Mouse (Mus musculus) MEL (cell line): Measurements from ENCODE around the gene Cic. TPM values are rescaled to one million over a fixed set of nuclear protein-coding genes. Genes with fewer than 3 reads are reported as not detected.

Experiments used
- DNase-seq: peaks from one replicate; pipeline ENCODE4 v3.0.0; 2011; ENCODE audit warnings: low read depth, low spot score
- H3K27ac ChIP-seq: 2 replicates; pipeline ENCODE4 v1.5.1; 2012; ENCODE audit warnings: low read depth, mild to moderate bottlenecking, control low read depth, low read length, moderate library complexity; ENCODE audit not compliant: control insufficient read depth
- H3K27me3 ChIP-seq, 2 experiments: fragments of 150-350 bp in 1 of 2; sonication (generic) in 1 of 2; 2 replicates each; pipeline ENCODE4 v1.6.1; 2012; ENCODE audit warnings: low read length in 2 of 2, mild to moderate bottlenecking in 2 of 2, improper control_type of control experiment in 1 of 2, moderate library complexity in 1 of 2; ENCODE audit not compliant: insufficient read depth in 2 of 2, control insufficient read depth in 1 of 2
- H3K36me3 ChIP-seq, 2 experiments: 2 replicates each; pipeline ENCODE4 v1.6.1; 2012 to 2014; ENCODE audit warnings: low read length in 2 of 2, improper control_type of control experiment in 1 of 2, inconsistent platforms in 1 of 2, mild to moderate bottlenecking in 1 of 2; ENCODE audit not compliant: insufficient read depth in 2 of 2, control insufficient read depth in 1 of 2
- H3K4me1 ChIP-seq, 2 experiments: fragments of 150-350 bp in 1 of 2; sonication (generic) in 1 of 2; 2 replicates each; pipeline ENCODE4 v1.6.1; 2012; ENCODE audit warnings: low read length in 2 of 2, improper control_type of control experiment in 1 of 2, mild to moderate bottlenecking in 1 of 2; ENCODE audit not compliant: insufficient read depth in 2 of 2, control insufficient read depth in 1 of 2
- H3K4me3 ChIP-seq, 2 experiments: fragments of 150-350 bp in 1 of 2; sonication (generic) in 1 of 2; 2 replicates each; pipeline ENCODE4 v1.5.1; 2012; ENCODE audit warnings: low read depth in 2 of 2, low read length in 2 of 2, mild to moderate bottlenecking in 2 of 2, moderate library complexity in 2 of 2, control low read depth in 1 of 2, improper control_type of control experiment in 1 of 2; ENCODE audit not compliant: control insufficient read depth in 1 of 2, insufficient read depth in 1 of 2
- H3K79me2 ChIP-seq: 2 replicates; pipeline ENCODE4 v1.6.1; 2012; ENCODE audit warnings: mild to moderate bottlenecking, low read length, moderate library complexity; ENCODE audit not compliant: control insufficient read depth, poor library complexity, insufficient read depth
- H3K9ac ChIP-seq: 2 replicates; pipeline ENCODE4 v1.6.1; 2012; ENCODE audit warnings: low read depth, mild to moderate bottlenecking, control low read depth, low read length, moderate library complexity; ENCODE audit not compliant: control insufficient read depth, poor library complexity, severe bottlenecking
- H3K9me3 ChIP-seq: fragments of 150-350 bp; sonication (generic); replicated peaks from 2 replicates; pipeline ENCODE4 v1.6.1; 2012; ENCODE audit warnings: mild to moderate bottlenecking, low read length, improper control_type of control experiment, moderate library complexity; ENCODE audit not compliant: insufficient read depth
- BHLHE40 ChIP-seq: IDR thresholded peaks from 2 replicates; pipeline ENCODE4 v1.6.1; 2012; ENCODE audit warnings: low read depth, mild to moderate bottlenecking, inconsistent platforms, low read length, improper control_type of control experiment, borderline replicate concordance
- CHD1 ChIP-seq: IDR thresholded peaks from 2 replicates; pipeline ENCODE4 v1.6.1; 2012; ENCODE audit warnings: low read depth, mild to moderate bottlenecking, inconsistent platforms, low read length, improper control_type of control experiment
- CHD2 ChIP-seq: IDR thresholded peaks from 2 replicates; pipeline ENCODE4 v1.6.1; 2011; ENCODE audit warnings: low read length, improper control_type of control experiment
- CTCF ChIP-seq, 3 experiments: IDR thresholded peaks in 2 of 3; conservative IDR thresholded peaks in 1 of 3; 2 replicates each; pipeline ENCODE4 v1.5.1; 2011 to 2012; ENCODE audit warnings: low read length in 3 of 3, low read depth in 2 of 3, mild to moderate bottlenecking in 2 of 3, improper control_type of control experiment in 1 of 3, inconsistent platforms in 1 of 3, mixed read lengths in 1 of 3, moderate library complexity in 1 of 3; ENCODE audit not compliant: control insufficient read depth in 1 of 3, insufficient read depth in 1 of 3, poor library complexity in 1 of 3, severe bottlenecking in 1 of 3
- E2F4 ChIP-seq: IDR thresholded peaks from 2 replicates; pipeline ENCODE4 v1.6.1; 2011; ENCODE audit warnings: low read depth, low read length, improper control_type of control experiment, borderline replicate concordance
- ELF1 ChIP-seq: IDR thresholded peaks from 2 replicates; pipeline ENCODE4 v1.6.1; 2014; ENCODE audit warnings: low read depth, mild to moderate bottlenecking, inconsistent platforms, low read length, improper control_type of control experiment, moderate library complexity
- EP300 ChIP-seq, 2 experiments: IDR thresholded peaks; 2 replicates each; pipeline ENCODE4 v1.6.1; 2011; ENCODE audit warnings: improper control_type of control experiment in 2 of 2, low read length in 2 of 2, low read depth in 1 of 2, mild to moderate bottlenecking in 1 of 2
- ETS1 ChIP-seq: IDR thresholded peaks from 2 replicates; pipeline ENCODE4 v1.6.1; 2012; ENCODE audit warnings: low read depth, mild to moderate bottlenecking, inconsistent platforms, low read length, improper control_type of control experiment, moderate library complexity
- GATA1 ChIP-seq: IDR thresholded peaks from 2 replicates; pipeline ENCODE4 v1.6.1; 2011; ENCODE audit warnings: low read depth, low read length, improper control_type of control experiment
- HCFC1 ChIP-seq: IDR thresholded peaks from 2 replicates; pipeline ENCODE4 v1.6.1; 2012; ENCODE audit warnings: low read depth, mild to moderate bottlenecking, inconsistent platforms, low read length, improper control_type of control experiment, moderate library complexity
- JUND ChIP-seq: IDR thresholded peaks from 2 replicates; pipeline ENCODE4 v1.6.1; 2011; ENCODE audit warnings: low read depth, mild to moderate bottlenecking, improper control_type of control experiment, low read length
- KAT2A ChIP-seq: conservative IDR thresholded peaks from 2 replicates; pipeline ENCODE4 v1.6.1; 2012; ENCODE audit warnings: low read depth, low read length, improper control_type of control experiment, inconsistent platforms
- MAFK ChIP-seq: IDR thresholded peaks from 2 replicates; pipeline ENCODE4 v1.6.1; 2011; ENCODE audit warnings: low read depth, mild to moderate bottlenecking, low read length, improper control_type of control experiment, borderline replicate concordance
- MAZ ChIP-seq: IDR thresholded peaks from 2 replicates; pipeline ENCODE4 v1.6.1; 2012; ENCODE audit warnings: low read depth, mild to moderate bottlenecking, inconsistent platforms, low read length, improper control_type of control experiment
- MEF2A ChIP-seq: IDR thresholded peaks from 2 replicates; pipeline ENCODE4 v1.6.1; 2014; ENCODE audit warnings: low read depth, mild to moderate bottlenecking, inconsistent platforms, low read length, improper control_type of control experiment; ENCODE audit not compliant: poor library complexity, insufficient replicate concordance, severe bottlenecking; ENCODE audit errors: extremely low read depth
- MXI1 ChIP-seq: IDR thresholded peaks from 2 replicates; pipeline ENCODE4 v1.6.1; 2011; ENCODE audit warnings: mild to moderate bottlenecking, low read depth, low read length, improper control_type of control experiment
- MYC ChIP-seq: IDR thresholded peaks from 2 replicates; pipeline ENCODE4 v1.6.1; 2011; ENCODE audit warnings: low read depth, mild to moderate bottlenecking, low read length, improper control_type of control experiment, moderate library complexity
- NELFE ChIP-seq: IDR thresholded peaks from 2 replicates; pipeline ENCODE4 v1.6.1; 2011; ENCODE audit warnings: low read depth, low read length, improper control_type of control experiment
- NRF1 ChIP-seq: IDR thresholded peaks from 2 replicates; pipeline ENCODE4 v1.6.1; 2014; ENCODE audit warnings: low read depth, mild to moderate bottlenecking, inconsistent platforms, low read length, improper control_type of control experiment, moderate library complexity; ENCODE audit not compliant: poor library complexity, insufficient read depth, severe bottlenecking
- POLR2AphosphoS2 ChIP-seq: IDR thresholded peaks from 2 replicates; pipeline ENCODE4 v1.6.1; 2011; ENCODE audit warnings: low read length, improper control_type of control experiment
- POLR2AphosphoS5 ChIP-seq: IDR thresholded peaks from 2 replicates; pipeline ENCODE4 v1.6.1; 2012; ENCODE audit warnings: low read depth, borderline replicate concordance, mild to moderate bottlenecking, inconsistent platforms, low read length, moderate library complexity, mixed read lengths
- RAD21 ChIP-seq: IDR thresholded peaks from 2 replicates; pipeline ENCODE4 v1.6.1; 2011; ENCODE audit warnings: mild to moderate bottlenecking, low read depth, low read length, improper control_type of control experiment
- SIN3A ChIP-seq: IDR thresholded peaks from 2 replicates; pipeline ENCODE4 v1.6.1; 2012; ENCODE audit warnings: low read length, improper control_type of control experiment, inconsistent platforms
- SMC3 ChIP-seq: IDR thresholded peaks from 2 replicates; pipeline ENCODE4 v1.6.1; 2011; ENCODE audit warnings: low read depth, low read length, improper control_type of control experiment
- TAL1 ChIP-seq: IDR thresholded peaks from 2 replicates; pipeline ENCODE4 v1.6.1; 2012; ENCODE audit warnings: mild to moderate bottlenecking, inconsistent platforms, low read length, moderate library complexity, mixed read lengths
- TBP ChIP-seq: IDR thresholded peaks from 2 replicates; pipeline ENCODE4 v1.8.0; 2011; ENCODE audit warnings: low read depth, low read length, improper control_type of control experiment
- TCF12 ChIP-seq: IDR thresholded peaks from 2 replicates; pipeline ENCODE4 v1.6.1; 2014; ENCODE audit warnings: low read depth, mild to moderate bottlenecking, inconsistent platforms, low read length, improper control_type of control experiment, moderate library complexity
- UBTF ChIP-seq: IDR thresholded peaks from 2 replicates; pipeline ENCODE4 v1.6.1; 2012; ENCODE audit warnings: low read depth, mild to moderate bottlenecking, inconsistent platforms, low read length, improper control_type of control experiment, moderate library complexity, borderline replicate concordance; ENCODE audit not compliant: insufficient read depth
- USF1 ChIP-seq: IDR thresholded peaks from 2 replicates; pipeline ENCODE4 v1.6.1; 2014; ENCODE audit warnings: low read depth, mild to moderate bottlenecking, inconsistent platforms, low read length, improper control_type of control experiment, moderate library complexity
- USF2 ChIP-seq, 2 experiments: IDR thresholded peaks; 2 replicates each; pipeline ENCODE4 v1.6.1; 2011 to 2012; ENCODE audit warnings: improper control_type of control experiment in 2 of 2, low read length in 2 of 2, borderline replicate concordance in 1 of 2, inconsistent platforms in 1 of 2, low read depth in 1 of 2, mild to moderate bottlenecking in 1 of 2; ENCODE audit not compliant: insufficient read depth in 1 of 2
- ZC3H11A ChIP-seq: IDR thresholded peaks from 2 replicates; pipeline ENCODE4 v1.6.1; 2012; ENCODE audit warnings: low read depth, mild to moderate bottlenecking, inconsistent platforms, low read length, improper control_type of control experiment
- ZKSCAN1 ChIP-seq: IDR thresholded peaks from 2 replicates; pipeline ENCODE4 v1.6.1; 2012; ENCODE audit warnings: low read depth, mild to moderate bottlenecking, inconsistent platforms, low read length, improper control_type of control experiment, moderate library complexity
- ZMIZ1 ChIP-seq: IDR thresholded peaks from 2 replicates; pipeline ENCODE4 v1.6.1; 2012; ENCODE audit warnings: low read depth, mild to moderate bottlenecking, inconsistent platforms, low read length, improper control_type of control experiment, moderate library complexity
- ZNF384 ChIP-seq: IDR thresholded peaks from 2 replicates; pipeline ENCODE4 v1.6.1; 2012; ENCODE audit warnings: low read depth, mild to moderate bottlenecking, inconsistent platforms, low read length, improper control_type of control experiment
- polyA plus RNA-seq, 2 experiments: library from polyadenylated mRNA; stranded (reverse) in 1 of 2; unstranded in 1 of 2; fragments of >175 nt in 1 of 2; fragments of >200 nt in 1 of 2; gene quantifications; 2 replicates each; pipeline versions ENCODE4 v1.2.1 to v1.2.4; 2012; ENCODE audit warnings: low replicate concordance in 2 of 2, low read depth in 1 of 2; ENCODE audit not compliant: insufficient read length in 2 of 2, insufficient read depth in 1 of 2, missing spikeins in 1 of 2
- total RNA-seq: library from RNA; depleted of rRNA; stranded (reverse); fragments of 300-350 nt; gene quantifications from 2 replicates; pipeline ENCODE4 v1.2.3, GENCODE M21; 2012

Cic gene
- total and polyA plus RNA-seq, 3 experiments = 56.6 to 157 (median 157) TPM

DNA sequence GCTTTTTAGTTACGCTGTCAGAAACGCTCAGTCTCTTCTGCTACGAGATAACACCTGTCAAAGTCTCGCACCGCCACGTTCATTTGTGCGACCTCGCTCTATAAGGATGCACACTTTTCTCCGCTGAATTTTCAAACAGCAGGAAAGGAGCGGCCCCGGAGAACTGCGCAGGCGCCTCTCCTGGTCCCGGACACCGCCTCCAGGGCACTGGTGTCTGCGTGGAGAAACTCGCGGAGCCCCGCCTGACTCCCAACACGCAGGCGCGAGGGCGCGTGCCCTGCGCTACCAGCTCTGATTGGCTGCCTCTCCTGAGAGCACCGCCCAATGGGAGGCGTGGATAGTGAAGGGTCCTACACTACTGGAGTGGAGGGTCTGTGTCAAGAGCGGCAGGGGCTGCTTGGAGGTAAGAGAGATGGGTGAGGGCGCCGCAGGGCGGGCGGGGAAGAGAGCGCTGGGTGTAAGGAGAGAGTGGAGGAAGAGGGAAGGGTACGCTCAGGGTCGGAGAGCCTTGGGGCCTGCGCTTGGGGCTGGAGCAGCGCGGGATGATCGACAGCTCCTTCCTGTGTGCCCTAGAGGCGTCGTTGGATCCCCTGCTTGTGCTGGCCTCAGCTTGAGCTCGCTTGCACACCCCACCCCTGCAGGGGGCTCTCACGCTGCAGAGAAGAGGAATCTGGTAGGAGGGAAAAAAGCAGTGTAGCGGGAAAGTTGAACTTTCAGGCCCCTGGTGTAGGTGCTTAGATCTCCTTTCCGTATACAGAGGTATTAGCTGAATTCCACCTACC lies 46.2 kb upstream of the Cic start, which contains the start of gene Zfp526:
Gene Zfp526, plus strand, starts transcription at position 324 of the 782 bp plus-strand sequence.
- peaks cover 37% of the 10 kb centered on the region for H3K79me2 ChIP-seq
- H3K27ac ChIP-seq = peak within 1 kb of the TSS; percentile 95
- H3K4me1 ChIP-seq = peaks cover 0 to 19% of the 10 kb centered on the region in 2 experiments; a peak in 3 of 4 replicates
- H3K36me3 ChIP-seq = peaks cover 1 to 21% of the 10 kb centered on the region in 2 experiments; a peak in 2 of 4 replicates
- H3K9ac ChIP-seq = peak within 1 kb of the TSS; percentile 85
- peak within 1 kb of the TSS; percentile 87 to 90 for H3K4me3 ChIP-seq
- H3K9me3 ChIP-seq = no peaks in the 10 kb centered on the region
- no peaks in the 10 kb centered on the region for H3K27me3 ChIP-seq
- DNase-seq = peak; percentile 98
- TF ChIP-seq USF1 (peak; percentile 94), POLR2AphosphoS5 (no peak), MYC (peak; percentile 43; the same call in 1 of the 2 replicates), JUND (no peak), TAL1 (no peak), MEF2A (no peak), E2F4 (no peak), KAT2A (no peak; the same call in 1 of the 2 replicates), MAFK (no peak), POLR2AphosphoS2 (peak; percentile 79), ELF1 (0 out of 2 replicates have a peak, but pooled peaks have one; percentile 18), USF2 (IDR thresholded peaks at IDR 0.05; ENCODE audit: borderline replicate concordance in 1 of 2, insufficient read depth in 1 of 2, low read depth in 1 of 2, low read length in 2 of 2) (0 out of 4 replicates have a peak, but pooled peaks of 1 of the 2 experiments have one; percentile 42), SIN3A (peak; percentile 80), SMC3 (0 out of 2 replicates have a peak, but pooled peaks have one; percentile 13), TCF12 (peak; percentile 29; the same call in 1 of the 2 replicates), RAD21 (no peak; the same call in 1 of the 2 replicates), ZKSCAN1 (no peak), HCFC1 (peak; percentile 78), TBP (no peak; the same call in 1 of the 2 replicates), UBTF (no peak), EP300 (IDR thresholded peaks at IDR 0.05; ENCODE audit: low read depth in 1 of 2, low read length in 2 of 2) (no peak), ZNF384 (no peak), NRF1 (peak; percentile 97), CHD1 (peak; percentile 18; the same call in 1 of the 2 replicates), ZC3H11A (no peak), BHLHE40 (no peak), NELFE (peak; percentile 81), CTCF (IDR thresholded peaks at IDR 0.05 in 2 of 3, conservative IDR thresholded peaks at IDR 0.05 in 1 of 3; ENCODE audit: control insufficient read depth in 1 of 3, insufficient read depth in 1 of 3, low read depth in 2 of 3, low read length in 3 of 3, poor library complexity in 1 of 3, severe bottlenecking in 1 of 3) (peak in 2 of 3 experiments; percentile 4 to 19; a peak in 2 of 6 replicates), ZMIZ1 (peak; percentile 65), ETS1 (peak; percentile 26), CHD2 (0 out of 2 replicates have a peak, but pooled peaks have one; percentile 6), MXI1 (peak; percentile 31), GATA1 (no peak), MAZ (0 out of 2 replicates have a peak, but pooled peaks have one; percentile 37)
